Mouse (Mus musculus): ENCODE results near the gene Atp5f1. TPM values are rescaled to one million over a fixed set of nuclear protein-coding genes. Genes with fewer than 3 reads are reported as not detected.

The Atp5f1 gene
- polyA plus RNA-seq, 1 experiment = 570 TPM

DNA sequence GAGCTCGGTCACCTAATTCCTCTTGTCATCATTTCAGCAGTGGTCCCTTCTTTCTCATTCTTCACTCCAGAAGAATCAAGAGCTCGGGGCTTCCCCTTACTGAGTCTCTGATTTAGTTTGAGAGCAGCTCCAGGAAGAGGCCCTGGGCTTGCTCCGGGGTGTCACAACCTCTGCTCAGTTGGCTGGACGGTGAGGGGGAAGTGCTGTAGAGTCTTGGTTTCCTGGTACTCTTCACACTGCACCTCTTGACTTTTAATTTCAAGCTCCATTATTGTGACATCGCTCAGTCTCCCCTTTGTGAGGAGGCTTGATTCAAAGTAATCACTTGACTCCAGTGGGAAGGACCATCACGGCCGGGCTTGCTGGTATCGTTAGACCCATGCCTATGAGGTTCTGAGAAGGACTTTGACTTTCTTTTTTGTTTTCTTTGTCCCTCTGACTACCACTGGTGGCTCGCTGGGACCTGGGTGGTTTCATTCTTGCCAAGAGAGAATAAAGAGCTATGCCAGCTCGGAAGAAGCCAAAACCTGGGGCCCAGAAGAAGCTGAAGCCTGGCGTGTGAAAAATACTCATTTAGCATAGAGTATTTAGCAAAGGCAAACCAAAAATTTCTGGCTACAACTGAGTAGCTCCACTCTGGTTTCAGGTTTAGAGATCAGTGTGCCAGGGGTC, 49.2 kb downstream of the Atp5f1 start:
- no peak overlapping the region for H3K27ac ChIP-seq (ENCODE audit: insufficient read depth, low read length)
- H3K9ac ChIP-seq (ENCODE audit: low read depth, poor library complexity, severe bottlenecking) = no peak overlapping the region
- no peaks in the 10 kb centered on the region for H3K36me3 ChIP-seq (ENCODE audit: control insufficient read depth, insufficient read depth, low read length, poor library complexity, severe bottlenecking)
- H3K27me3 ChIP-seq (ENCODE audit: control insufficient read depth, insufficient read depth, low read length, poor library complexity, severe bottlenecking) = 0 out of 2 replicates have a peak, but pooled peaks cover 2% of the 10 kb centered on the region
- no peak for TF ChIP-seq POLR2A (IDR thresholded peaks at IDR 0.05; ENCODE audit: insufficient read depth, low read length)
- TF ChIP-seq EP300 (IDR thresholded peaks at IDR 0.05; ENCODE audit: insufficient read depth, low read depth, low read length) = no peak
- TF ChIP-seq CTCF (IDR thresholded peaks at IDR 0.05; ENCODE audit: low read depth, low read length) = no peak
- H3K4me3 ChIP-seq (ENCODE audit: low read depth, low read length) = no peak overlapping the region
- no peaks in the 10 kb centered on the region for H3K9me3 ChIP-seq (replicated peaks; ENCODE audit: control insufficient read depth, insufficient read depth, low read length, poor library complexity, severe bottlenecking)
- H3K4me1 ChIP-seq (ENCODE audit: control insufficient read depth, insufficient read depth, low read length) = no peaks in the 10 kb centered on the region

DNA sequence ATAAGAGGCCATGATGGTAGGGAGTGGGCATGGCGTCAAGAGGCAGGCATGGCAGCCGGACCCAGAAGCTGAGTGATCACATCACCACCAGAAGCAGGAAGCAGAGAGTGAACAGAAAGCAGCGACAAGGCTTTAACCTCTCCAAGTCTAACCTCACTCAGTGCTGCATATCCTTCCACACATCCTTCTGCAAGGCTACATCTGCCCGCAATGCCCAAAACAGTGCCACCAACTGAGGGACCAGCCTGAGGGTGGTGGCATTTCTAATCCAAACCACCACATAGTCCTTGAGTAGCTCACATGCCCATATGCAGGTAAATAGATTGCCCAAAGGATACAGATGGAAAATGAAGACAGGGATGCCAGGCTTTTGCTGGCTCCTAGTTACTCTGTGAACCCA, 50.9 kb downstream of the Atp5f1 start:
- H3K27me3 ChIP-seq (ENCODE audit: control insufficient read depth, insufficient read depth, low read length, poor library complexity, severe bottlenecking) = 0 out of 2 replicates have a peak, but pooled peaks cover 2% of the 10 kb centered on the region
- H3K9ac ChIP-seq (ENCODE audit: low read depth, poor library complexity, severe bottlenecking) = no peak overlapping the region
- H3K4me3 ChIP-seq (ENCODE audit: low read depth, low read length) = no peak overlapping the region
- no peak overlapping the region for H3K27ac ChIP-seq (ENCODE audit: insufficient read depth, low read length)
- TF ChIP-seq POLR2A (IDR thresholded peaks at IDR 0.05; ENCODE audit: insufficient read depth, low read length) (no peak), CTCF (IDR thresholded peaks at IDR 0.05; ENCODE audit: low read depth, low read length) (no peak), EP300 (IDR thresholded peaks at IDR 0.05; ENCODE audit: insufficient read depth, low read depth, low read length) (no peak)
- H3K9me3 ChIP-seq (replicated peaks; ENCODE audit: control insufficient read depth, insufficient read depth, low read length, poor library complexity, severe bottlenecking) = no peaks in the 10 kb centered on the region
- no peaks in the 10 kb centered on the region for H3K4me1 ChIP-seq (ENCODE audit: control insufficient read depth, insufficient read depth, low read length)
- H3K36me3 ChIP-seq (ENCODE audit: control insufficient read depth, insufficient read depth, low read length, poor library complexity, severe bottlenecking) = no peaks in the 10 kb centered on the region

DNA sequence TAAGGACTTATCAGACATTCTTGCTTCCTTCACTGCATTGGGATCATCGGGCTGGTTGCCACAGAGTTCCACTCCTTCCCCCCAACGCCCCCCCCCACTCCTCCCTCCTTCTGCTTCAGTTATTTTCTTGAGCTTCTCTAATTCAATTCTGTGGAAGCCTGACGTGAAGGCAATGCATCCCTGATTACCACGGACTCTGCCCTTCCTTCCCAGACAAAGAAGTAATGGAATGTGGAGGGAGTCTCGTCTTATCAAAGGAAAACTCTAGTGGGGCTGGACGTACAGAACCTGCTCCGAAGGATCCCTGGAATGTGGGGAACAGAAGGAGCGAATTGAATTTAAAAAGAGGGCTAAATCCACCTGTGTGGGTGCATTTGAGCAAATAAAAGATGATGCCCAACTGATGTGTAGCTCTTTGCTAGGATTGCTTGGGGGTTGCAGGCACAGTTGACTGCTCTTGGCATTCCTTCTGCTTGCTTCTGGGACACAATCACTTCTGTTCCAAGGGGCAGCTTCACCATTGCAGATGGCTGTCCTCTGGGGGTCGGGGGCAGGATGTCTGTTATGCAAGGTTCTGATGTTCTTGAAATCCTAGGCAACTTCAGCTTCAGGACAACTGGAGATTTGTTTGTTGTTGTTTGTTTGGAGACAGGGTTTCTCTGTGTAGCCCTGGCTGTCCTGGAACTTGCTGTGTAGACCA, 51.8 kb downstream of the Atp5f1 start:
- Histone ChIP-seq H3K9me3 (replicated peaks; ENCODE audit: control insufficient read depth, insufficient read depth, low read length, poor library complexity, severe bottlenecking) (no peaks in the 10 kb centered on the region), H3K27me3 (ENCODE audit: control insufficient read depth, insufficient read depth, low read length, poor library complexity, severe bottlenecking) (0 out of 2 replicates have a peak, but pooled peaks cover 2% of the 10 kb centered on the region), H3K27ac (ENCODE audit: insufficient read depth, low read length) (no peak overlapping the region), H3K9ac (ENCODE audit: low read depth, poor library complexity, severe bottlenecking) (no peak overlapping the region), H3K4me1 (ENCODE audit: control insufficient read depth, insufficient read depth, low read length) (no peaks in the 10 kb centered on the region), H3K4me3 (ENCODE audit: low read depth, low read length) (no peak overlapping the region), H3K36me3 (ENCODE audit: control insufficient read depth, insufficient read depth, low read length, poor library complexity, severe bottlenecking) (no peaks in the 10 kb centered on the region)
- TF ChIP-seq CTCF (IDR thresholded peaks at IDR 0.05; ENCODE audit: low read depth, low read length) = no peak
- TF ChIP-seq EP300 (IDR thresholded peaks at IDR 0.05; ENCODE audit: insufficient read depth, low read depth, low read length) = no peak
- TF ChIP-seq POLR2A (IDR thresholded peaks at IDR 0.05; ENCODE audit: insufficient read depth, low read length) = no peak

DNA sequence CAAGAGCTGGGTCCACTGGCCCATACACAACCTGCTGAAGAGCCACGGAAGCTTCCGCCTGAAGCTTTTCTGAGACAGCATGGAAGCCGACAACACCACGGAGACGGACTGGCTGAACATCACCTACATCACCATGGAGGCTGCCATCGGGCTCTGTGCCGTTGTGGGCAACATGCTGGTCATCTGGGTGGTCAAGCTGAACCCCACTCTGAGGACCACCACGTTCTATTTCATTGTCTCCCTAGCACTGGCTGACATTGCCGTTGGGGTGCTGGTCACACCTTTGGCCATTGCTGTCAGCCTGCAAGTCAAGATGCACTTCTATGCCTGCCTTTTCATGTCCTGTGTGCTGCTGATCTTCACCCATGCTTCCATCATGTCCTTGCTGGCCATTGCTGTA, 55.2 kb downstream of the Atp5f1 start:
- TF ChIP-seq CTCF (IDR thresholded peaks at IDR 0.05; ENCODE audit: low read depth, low read length) (no peak), EP300 (IDR thresholded peaks at IDR 0.05; ENCODE audit: insufficient read depth, low read depth, low read length) (no peak), POLR2A (IDR thresholded peaks at IDR 0.05; ENCODE audit: insufficient read depth, low read length) (no peak)
- no peaks in the 10 kb centered on the region for H3K9me3 ChIP-seq (replicated peaks; ENCODE audit: control insufficient read depth, insufficient read depth, low read length, poor library complexity, severe bottlenecking)
- no peak overlapping the region for H3K4me3 ChIP-seq (ENCODE audit: low read depth, low read length)
- no peaks in the 10 kb centered on the region for H3K4me1 ChIP-seq (ENCODE audit: control insufficient read depth, insufficient read depth, low read length)
- H3K27me3 ChIP-seq (ENCODE audit: control insufficient read depth, insufficient read depth, low read length, poor library complexity, severe bottlenecking) = no peaks in the 10 kb centered on the region
- no peaks in the 10 kb centered on the region for H3K36me3 ChIP-seq (ENCODE audit: control insufficient read depth, insufficient read depth, low read length, poor library complexity, severe bottlenecking)
- H3K27ac ChIP-seq (ENCODE audit: insufficient read depth, low read length) = no peak overlapping the region
- no peak overlapping the region for H3K9ac ChIP-seq (ENCODE audit: low read depth, poor library complexity, severe bottlenecking)

- Histone ChIP-seq H3K27me3 (ENCODE audit: control insufficient read depth, insufficient read depth, low read length, poor library complexity, severe bottlenecking) (no peaks in the 10 kb centered on the region), H3K4me3 (ENCODE audit: low read depth, low read length) (no peak overlapping the region), H3K36me3 (ENCODE audit: control insufficient read depth, insufficient read depth, low read length, poor library complexity, severe bottlenecking) (no peaks in the 10 kb centered on the region), H3K27ac (ENCODE audit: insufficient read depth, low read length) (no peak overlapping the region), H3K4me1 (ENCODE audit: control insufficient read depth, insufficient read depth, low read length) (no peaks in the 10 kb centered on the region), H3K9ac (ENCODE audit: low read depth, poor library complexity, severe bottlenecking) (no peak overlapping the region), H3K9me3 (replicated peaks; ENCODE audit: control insufficient read depth, insufficient read depth, low read length, poor library complexity, severe bottlenecking) (no peaks in the 10 kb centered on the region)
- TF ChIP-seq CTCF (IDR thresholded peaks at IDR 0.05; ENCODE audit: low read depth, low read length) = no peak
- TF ChIP-seq EP300 (IDR thresholded peaks at IDR 0.05; ENCODE audit: insufficient read depth, low read depth, low read length) = no peak
- no peak for TF ChIP-seq POLR2A (IDR thresholded peaks at IDR 0.05; ENCODE audit: insufficient read depth, low read length)
These were observed 55.7 kb downstream of the Atp5f1 start for GRCm38 (mm10) chr3:105904213-105904612.

GRCm38 (mm10) chr3:105901468-105901867, 58.4 kb downstream of the Atp5f1 start:
- H3K4me1 ChIP-seq (ENCODE audit: control insufficient read depth, insufficient read depth, low read length) = no peaks in the 10 kb centered on the region
- no peaks in the 10 kb centered on the region for H3K36me3 ChIP-seq (ENCODE audit: control insufficient read depth, insufficient read depth, low read length, poor library complexity, severe bottlenecking)
- H3K4me3 ChIP-seq (ENCODE audit: low read depth, low read length) = no peak overlapping the region
- H3K9ac ChIP-seq (ENCODE audit: low read depth, poor library complexity, severe bottlenecking) = no peak overlapping the region
- H3K27me3 ChIP-seq (ENCODE audit: control insufficient read depth, insufficient read depth, low read length, poor library complexity, severe bottlenecking) = no peaks in the 10 kb centered on the region
- H3K27ac ChIP-seq (ENCODE audit: insufficient read depth, low read length) = no peak overlapping the region
- H3K9me3 ChIP-seq (replicated peaks; ENCODE audit: control insufficient read depth, insufficient read depth, low read length, poor library complexity, severe bottlenecking) = no peaks in the 10 kb centered on the region
- TF ChIP-seq EP300 (IDR thresholded peaks at IDR 0.05; ENCODE audit: insufficient read depth, low read depth, low read length) (no peak), CTCF (IDR thresholded peaks at IDR 0.05; ENCODE audit: low read depth, low read length) (no peak), POLR2A (IDR thresholded peaks at IDR 0.05; ENCODE audit: insufficient read depth, low read length) (no peak)
